Mouse (Mus musculus): ENCODE data around the gene Ulk4.

Gene Ulk4

DNA sequence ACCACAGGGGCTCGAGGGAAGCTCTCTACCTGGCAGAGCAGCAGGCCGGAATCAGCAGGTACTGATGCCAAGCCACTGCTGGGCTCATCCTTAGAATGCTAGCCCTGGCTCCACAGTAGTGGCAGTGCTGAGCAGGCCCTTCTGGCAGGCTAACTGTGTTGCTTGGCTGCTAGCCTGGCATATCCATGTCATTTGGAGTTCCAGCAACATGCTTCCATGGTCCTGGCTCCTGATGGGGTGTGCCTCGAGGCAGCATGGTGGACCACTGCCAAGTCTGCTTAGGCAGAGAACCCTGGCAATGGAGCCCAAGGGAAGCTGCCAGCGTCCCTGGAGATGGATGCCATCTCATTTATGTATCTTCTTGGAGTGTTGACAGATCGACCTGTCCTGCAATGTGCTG lies 169.4 kb downstream of the Ulk4 start:
- no peak for DNase-seq (ENCODE audit: low spot score in 2 of 2)

DNA sequence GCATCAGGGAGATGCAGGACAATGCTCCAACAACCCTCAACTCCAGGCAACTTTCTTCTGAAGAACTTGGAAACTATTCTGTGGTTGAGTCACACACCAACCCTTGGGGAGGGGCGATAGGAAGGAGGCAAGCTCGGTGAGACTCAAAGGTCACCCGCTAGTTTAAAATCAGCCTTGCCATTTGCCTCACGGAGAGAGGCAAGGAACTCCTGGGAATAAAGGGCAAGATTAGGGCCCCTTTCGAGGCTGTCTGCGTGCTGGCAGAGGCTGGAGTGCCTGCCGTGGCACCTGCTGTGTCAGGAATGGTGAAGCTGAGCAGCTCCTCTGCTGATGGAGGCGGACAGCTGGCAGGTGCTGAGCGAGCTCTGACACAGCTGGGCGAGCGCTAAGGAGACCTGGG lies 169.9 kb downstream of the Ulk4 start:
- DNase-seq (ENCODE audit: low spot score in 2 of 2) = no peak

DNA sequence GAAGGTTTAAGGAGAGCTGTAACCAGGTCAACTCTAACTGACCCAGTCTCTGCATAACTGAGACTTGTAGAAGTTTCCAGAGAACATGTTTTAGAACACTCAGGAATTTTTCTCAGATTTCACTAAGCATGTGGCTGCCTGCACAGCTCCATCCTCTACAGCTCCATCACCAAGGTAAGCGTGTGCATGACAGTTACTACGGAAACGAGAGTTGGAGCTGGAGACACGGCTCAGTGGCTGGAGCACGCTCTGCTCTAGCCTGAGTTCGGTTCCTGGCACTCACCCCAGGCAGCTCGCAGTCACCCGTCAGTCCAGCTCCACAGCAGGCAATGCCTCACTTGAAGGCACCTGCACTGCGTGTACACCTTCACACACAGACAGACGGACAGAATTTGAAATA lies 175.5 kb downstream of the Ulk4 start:
- no peak for DNase-seq (ENCODE audit: low spot score in 2 of 2)

DNA sequence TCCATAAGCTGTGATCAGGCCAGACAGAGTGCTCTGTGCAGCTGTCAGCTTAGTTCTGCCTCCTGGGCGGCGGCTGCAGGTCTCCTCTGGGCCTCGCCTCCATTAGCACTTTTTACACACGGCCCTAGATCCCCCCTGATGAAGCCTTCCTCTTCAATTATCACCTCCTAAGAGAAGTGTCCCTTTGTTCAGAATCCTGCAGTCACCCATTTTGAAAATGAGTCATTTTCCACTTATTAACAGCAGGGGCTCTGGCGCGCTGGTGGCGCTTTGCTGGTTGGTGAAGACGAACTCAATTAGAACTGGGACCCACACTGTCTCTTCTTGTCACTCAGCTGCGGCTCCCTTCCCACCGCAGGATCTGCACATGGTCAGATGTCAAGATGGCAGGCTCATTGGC lies 177.5 kb downstream of the Ulk4 start:
- no peak for DNase-seq (ENCODE audit: low spot score in 2 of 2)

DNA sequence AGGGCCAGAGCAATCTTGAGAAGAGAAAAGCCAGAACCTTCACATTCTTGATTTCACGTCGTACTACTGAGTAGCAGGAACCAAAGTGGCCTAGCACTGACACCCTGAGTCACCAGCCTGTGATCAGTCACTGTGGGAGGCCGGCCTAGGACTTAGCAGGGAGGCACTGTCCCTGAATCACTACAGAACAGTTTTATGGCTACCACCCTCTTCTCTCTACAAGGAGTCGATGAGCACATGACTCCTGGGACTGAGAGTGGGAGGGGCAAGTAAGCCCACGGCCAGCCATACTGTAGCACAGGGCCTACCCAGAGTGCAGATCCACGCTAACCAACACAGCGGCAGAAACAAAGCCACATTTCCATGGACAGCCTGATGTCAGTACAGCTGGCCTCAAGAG lies 183.2 kb downstream of the Ulk4 start:
- no peak for DNase-seq (ENCODE audit: low spot score in 2 of 2)

DNA sequence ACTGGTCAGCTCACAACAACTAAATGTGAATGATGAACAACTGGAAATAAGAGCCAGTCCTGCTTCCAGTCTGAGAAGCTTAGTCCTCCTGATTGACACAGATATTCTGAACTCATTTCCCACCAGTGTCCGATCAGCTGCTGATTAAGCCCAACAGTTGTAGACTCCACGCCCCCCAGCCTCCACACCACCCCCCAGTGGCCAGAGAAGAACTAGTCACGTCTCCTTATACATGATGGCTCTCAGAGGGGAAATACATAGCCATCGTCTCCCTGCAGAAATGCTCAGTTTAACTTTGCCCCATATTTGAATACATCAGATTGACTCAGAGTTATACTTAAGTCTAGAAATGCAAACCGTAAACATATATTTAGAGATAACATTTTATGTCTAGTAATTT lies 184.4 kb downstream of the Ulk4 start:
- no peak for DNase-seq (ENCODE audit: low spot score in 2 of 2)

DNA sequence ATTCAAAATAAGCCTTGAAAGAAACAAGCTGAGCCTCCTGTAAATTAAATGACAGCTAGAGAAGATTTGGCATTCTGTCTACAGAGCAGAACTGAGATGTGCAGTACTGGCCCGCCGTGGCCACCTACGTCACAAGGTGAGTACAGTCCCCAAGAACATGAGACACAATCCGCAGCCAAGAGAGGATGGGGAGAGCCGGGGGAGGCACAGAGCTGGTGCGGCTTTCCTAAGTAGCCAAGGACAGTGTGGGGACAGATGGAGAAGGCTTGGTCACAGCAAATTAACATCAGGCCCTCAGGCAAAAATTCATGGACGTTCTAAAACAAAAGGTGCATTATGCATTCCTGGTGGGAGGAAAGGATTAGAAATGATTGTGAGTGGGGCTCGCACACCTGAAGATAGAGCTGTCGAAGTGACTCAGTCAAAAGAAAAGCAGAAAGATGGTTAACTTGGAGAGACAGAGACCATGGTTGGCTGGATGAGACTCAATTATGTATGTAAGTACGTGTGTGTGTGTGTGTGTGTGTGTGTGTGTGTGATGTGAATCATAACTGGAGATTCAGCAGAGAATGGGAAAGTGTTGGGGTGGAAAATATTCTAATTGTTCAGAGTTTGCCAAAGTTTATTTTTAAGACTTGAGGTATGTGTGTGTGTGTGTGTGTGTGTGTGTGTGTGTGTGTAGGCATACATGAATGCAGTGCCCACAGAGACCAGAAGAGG lies 185.8 kb downstream of the Ulk4 start:
- no peak for DNase-seq (ENCODE audit: low spot score in 2 of 2)

DNA sequence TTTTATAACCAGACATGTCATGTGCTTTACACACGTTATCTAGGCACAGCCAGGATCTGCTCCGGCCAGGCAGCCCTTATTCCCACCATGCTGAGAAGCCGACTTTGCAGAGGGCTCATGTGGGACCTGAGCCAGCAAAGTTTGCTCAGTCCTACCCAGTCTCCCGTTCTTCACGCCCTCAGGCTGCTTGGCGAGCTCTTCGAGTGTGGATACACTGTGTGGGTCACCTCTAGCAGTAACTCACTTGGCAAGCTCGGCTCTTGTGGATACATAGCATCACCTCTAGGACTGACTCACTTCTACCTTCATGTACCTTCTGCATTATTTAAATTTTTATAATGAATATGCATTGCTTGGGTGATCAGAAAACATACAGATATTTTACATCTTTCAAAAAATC lies 189.3 kb downstream of the Ulk4 start:
- DNase-seq (ENCODE audit: low spot score in 2 of 2) = no peak

DNA sequence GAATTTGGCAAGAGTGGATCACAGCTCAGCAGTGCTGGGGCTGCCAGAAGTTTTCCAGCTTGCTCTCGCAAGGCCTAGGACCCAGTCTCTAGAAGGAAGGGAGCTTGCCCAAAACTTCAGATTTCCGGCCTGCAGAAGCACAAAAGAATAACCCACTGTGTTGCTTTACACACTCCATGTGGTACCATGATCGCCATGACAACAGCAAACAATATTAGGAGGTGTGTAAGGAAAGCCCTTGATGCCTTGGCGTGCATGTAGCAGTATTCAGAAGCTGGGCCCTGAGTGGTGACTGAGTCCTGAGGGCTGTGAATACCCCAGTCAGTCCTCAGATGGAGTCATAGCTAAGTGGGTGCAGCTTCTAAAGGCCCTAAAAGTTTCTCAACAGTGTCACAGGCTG lies 192.8 kb downstream of the Ulk4 start:
- DNase-seq (ENCODE audit: low spot score in 2 of 2) = no peak

DNA sequence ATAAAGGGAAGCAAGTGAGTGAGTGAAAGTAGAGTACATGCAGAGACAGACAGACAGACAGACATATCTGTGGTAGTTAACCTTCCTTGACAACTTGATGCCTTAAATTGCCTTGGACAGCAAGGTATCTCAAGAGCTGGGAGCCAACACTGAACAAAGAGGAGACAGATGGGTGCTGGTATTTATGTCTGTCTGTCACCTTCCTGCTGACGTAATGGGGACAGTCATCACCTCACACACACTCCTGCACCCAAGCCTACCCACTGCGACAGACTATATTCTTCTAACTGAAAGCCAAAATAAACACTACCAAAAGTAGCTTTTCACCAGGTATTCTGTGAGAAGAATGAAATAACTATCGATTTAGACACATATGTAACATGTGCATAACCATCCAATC lies 196.2 kb downstream of the Ulk4 start:
- no peak for DNase-seq (ENCODE audit: low spot score in 2 of 2)

DNA sequence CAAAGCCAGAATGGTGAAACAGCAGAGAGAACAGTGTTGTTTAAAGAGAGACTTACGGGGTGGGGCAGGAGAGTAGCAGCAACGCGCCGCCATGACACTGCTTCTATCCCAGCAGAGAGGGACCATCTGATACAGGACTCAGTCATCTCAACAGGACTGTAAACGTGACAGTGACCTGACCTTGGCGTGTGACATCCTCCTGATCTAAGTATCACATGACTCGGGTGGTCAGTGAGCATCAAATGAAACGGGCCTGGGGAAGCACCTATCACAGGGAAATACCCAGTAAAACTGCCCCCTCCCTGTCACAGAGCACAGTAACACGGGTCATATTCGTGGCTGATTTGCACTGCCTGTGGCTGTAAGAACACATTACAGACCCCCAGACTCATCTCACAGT lies 196.6 kb downstream of the Ulk4 start:
- DNase-seq (ENCODE audit: low spot score in 2 of 2) = peak; percentile 3 to 23

DNA sequence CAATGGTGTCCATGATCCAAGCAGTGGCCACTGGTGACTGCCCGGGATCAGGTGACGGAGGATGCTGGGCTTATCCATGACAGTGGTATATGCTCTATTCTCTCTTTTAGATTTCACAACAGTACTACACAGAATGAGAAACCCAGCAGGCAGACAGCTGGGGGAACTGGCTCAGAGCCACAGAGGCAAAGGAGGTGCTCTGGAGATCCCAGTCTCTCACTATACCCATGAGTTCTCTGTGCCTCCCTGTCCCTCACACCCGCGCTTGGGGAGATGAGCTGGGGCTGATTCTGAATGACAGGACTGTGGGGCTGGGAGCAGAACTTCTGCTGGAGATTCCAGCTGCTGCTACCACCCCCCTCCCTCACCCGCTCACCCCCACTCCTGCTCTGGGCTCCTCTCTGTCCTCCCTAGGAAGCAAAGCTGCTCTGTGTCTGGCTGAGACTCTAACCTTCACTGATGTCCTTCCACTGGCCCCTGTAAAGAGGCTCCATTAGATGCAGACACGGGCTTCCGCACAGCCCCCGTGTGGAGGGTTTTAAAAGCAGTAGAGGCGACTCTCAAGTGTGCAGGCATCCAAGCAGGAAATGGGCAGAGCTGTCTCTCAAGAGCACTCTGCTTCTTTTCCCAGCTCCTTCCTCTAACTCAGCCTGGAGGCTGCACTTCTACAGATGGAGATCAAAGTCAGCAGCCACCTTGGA lies 197.5 kb downstream of the Ulk4 start:
- no peak for DNase-seq (ENCODE audit: low spot score in 2 of 2)

DNA sequence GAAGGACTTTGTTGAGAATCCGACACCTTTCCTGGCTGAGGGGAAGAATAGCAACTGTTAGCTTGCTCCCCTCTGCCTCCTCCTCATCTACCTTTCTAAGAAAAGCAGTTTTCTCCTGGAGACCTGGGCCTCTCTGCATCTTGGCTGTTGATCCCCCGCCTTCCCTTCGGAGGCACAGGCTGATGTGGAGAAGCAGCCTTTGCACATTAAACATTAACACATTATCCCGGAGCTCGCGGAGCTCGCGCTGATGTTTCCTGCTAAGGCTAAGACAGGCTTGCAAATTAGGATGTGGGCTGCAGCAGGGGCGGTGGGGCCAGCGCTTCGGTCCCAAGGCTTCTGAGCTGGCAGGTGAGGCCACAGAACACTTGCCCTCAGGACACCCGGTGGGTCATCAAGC lies 200.7 kb downstream of the Ulk4 start:
- DNase-seq (ENCODE audit: low spot score in 2 of 2) = no peak

DNA sequence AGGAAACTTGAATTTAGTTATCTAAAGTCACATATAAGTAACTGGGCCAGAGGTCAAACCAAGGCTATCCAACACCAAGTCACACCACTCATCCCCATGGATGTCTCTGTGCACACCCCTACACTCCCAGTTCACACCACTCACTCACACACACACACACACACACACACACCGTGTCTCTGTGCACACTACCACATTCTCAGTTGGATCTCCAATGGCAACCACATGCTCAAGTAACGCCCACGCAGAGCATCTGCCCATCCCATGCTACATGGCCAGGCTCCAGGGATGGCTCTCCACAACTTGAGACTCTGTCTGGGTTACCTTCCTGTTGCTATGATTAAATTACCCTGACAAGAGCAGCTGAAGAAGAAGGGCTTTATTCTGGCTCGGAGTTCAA lies 201.8 kb downstream of the Ulk4 start:
- no peak for DNase-seq (ENCODE audit: low spot score in 2 of 2)

DNA sequence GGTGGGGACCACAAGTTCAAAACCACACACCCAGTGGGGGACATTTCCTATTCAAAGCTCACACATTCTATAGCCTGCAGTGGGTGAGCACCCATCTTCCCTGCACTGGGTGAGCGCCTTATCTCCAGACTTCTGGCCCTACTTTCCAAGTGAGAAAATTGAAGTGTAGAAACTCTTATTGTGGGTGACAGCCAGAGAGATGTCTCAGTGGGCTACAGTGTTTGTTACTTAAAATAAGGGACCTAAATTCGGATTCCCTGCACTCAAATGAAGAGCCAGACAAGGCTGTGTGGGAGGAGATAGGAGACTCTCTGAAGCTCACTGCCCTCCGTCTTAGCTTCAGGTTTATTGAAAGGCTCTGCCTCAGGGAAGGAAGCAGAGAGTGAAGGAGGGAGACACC lies 202.3 kb downstream of the Ulk4 start:
- DNase-seq (ENCODE audit: low spot score in 2 of 2) = no peak

DNA sequence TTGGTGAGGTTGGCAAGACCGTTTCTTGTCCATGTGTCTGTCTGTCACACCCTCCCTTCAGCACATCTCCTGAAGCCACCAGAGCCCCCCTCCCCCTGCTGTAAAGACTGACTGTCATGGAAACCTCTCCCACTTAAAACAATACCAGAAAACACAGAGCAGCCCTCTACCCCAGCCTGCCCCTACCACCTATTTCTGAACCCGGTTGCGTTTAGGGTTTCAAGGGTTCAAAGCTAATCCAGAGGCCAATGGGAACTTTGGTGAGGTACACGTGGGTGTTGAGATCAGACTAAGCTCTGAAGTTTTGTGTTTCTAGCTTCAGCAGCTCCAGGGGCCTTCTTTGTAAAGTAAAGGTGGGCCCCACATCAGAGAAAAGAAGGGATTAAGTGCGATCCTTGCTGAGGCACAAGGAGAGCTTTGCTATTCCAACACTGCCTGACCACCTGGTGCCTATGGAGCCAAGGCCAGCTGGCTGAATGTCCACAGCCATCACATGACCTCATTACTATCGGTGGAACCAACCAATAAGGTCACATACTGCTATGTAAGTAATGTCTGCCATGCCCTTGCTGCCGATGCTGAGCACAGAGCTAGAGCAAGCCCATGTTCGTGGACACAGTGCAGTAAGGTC lies 204.8 kb downstream of the Ulk4 start:
- no peak for DNase-seq (ENCODE audit: low spot score in 2 of 2)

DNA sequence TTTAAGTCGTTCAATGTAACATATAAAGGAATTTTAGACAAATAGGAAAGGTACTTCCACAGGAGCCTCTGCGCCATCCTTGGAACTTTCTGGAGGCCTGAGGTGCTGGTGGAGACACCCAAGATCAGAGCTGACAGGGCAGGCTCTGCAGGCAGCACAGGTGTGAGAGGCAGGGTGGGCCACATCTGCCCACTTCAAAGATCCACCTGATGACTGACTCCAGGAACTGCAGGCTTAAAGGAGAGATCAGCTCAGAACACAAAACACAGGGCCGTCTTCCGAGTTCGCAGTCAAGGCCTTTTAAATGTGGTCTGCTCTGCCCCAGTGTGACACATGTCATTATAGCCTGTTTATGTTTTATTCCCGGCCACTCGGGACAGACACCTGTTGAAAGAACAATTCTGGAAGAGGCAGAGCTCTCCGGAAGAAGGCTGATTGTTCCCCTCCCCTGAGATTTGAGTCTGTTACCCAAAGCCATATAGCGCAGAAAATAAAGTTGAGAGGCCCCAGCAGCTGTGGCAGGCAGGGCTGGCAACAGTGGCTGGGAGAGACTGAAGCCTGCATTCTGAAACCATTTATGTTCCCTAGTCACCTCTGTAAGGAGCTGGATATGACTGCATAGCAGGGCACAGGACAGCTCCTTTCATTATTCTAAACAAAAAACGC lies 205.4 kb downstream of the Ulk4 start:
- no peak for DNase-seq (ENCODE audit: low spot score in 2 of 2)

DNA sequence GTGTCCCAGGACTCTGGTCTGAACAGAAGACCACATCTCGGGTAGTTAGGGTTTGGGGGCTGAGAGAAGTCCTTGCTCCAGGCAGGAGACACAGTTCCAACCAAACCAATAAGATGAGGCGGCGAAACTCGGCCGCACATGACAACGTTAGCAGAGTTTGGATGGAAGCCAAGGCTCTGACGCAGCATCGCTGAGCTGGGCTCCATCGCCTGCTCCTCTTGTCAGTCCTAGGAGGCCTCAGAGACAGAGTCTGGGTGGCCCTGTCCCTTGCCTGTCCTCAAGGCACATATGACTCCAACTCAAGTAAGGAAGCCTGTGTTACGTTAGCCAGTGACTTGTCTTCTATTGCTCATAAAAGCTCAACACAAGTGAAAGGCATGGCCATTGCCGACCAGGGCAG lies 205.9 kb downstream of the Ulk4 start:
- DNase-seq (ENCODE audit: low spot score in 2 of 2) = no peak

DNA sequence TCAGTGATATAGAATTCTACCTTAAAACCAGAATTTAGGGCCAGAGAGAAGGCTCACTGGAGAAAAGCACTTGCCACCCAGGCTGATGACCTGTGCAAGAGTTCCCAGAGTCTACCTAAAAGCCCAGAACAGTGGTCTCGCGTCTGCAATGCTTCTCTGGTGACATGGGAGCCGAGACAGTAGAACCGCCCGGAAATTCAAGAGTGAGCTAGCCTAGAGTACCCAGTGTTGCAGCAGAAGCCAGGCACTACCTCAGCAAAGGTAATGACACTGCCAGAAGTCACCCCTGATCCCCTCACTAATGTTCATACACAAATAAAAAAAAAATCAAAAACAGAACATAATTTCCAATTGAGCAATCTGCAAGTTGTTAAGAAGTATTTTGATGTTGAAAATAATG lies 208.9 kb downstream of the Ulk4 start:
- DNase-seq (ENCODE audit: low spot score in 2 of 2) = no peak

DNA sequence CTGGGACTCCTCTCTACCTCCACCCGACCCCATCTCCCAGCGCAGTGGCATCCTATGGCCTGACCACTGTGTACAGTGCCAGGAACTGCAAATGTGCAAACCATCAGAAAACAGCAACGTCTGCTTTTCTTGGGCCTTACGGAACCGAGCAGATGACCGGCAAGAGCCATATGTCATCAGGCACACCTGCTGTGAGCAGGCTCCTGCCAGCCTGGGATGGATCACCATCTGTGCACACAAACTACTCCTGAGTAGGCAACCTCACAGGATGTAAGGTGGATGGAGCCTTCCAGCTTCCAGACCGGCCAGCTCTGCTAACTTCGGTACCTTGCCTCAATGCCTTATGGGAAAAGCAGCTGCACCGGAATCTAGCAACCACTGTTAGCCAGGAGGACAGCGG lies 210.0 kb downstream of the Ulk4 start:
- DNase-seq (ENCODE audit: low spot score in 2 of 2) = no peak

DNA sequence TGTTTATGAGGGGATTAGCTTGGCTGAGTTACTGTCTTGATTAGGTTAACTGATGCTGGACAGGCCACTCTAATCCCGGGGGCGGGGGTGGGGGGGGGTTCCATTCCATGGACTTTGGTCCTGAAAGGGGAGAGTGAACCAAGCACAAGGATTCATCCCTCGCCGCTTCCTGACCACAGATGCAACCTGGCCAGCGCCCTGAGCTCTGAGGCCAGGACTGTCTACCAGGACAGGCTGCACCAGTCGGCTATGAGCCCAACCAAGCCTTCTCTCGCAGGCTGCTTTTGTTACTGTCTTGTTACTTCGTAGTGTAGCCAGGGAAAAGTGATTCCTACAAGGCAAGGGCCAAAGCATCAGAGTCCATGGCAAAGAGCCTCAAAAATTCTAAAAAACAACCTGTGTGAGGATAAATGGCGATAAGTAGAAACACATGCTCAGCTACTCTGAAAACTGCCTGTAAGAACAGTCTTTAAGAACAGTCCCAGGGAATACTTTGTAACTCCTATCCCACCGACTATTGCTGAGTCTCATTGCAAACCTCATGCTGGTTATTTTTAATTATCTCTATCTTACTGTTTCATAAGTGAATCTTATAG lies 211.5 kb downstream of the Ulk4 start:
- DNase-seq (ENCODE audit: low spot score in 2 of 2) = no peak

DNA sequence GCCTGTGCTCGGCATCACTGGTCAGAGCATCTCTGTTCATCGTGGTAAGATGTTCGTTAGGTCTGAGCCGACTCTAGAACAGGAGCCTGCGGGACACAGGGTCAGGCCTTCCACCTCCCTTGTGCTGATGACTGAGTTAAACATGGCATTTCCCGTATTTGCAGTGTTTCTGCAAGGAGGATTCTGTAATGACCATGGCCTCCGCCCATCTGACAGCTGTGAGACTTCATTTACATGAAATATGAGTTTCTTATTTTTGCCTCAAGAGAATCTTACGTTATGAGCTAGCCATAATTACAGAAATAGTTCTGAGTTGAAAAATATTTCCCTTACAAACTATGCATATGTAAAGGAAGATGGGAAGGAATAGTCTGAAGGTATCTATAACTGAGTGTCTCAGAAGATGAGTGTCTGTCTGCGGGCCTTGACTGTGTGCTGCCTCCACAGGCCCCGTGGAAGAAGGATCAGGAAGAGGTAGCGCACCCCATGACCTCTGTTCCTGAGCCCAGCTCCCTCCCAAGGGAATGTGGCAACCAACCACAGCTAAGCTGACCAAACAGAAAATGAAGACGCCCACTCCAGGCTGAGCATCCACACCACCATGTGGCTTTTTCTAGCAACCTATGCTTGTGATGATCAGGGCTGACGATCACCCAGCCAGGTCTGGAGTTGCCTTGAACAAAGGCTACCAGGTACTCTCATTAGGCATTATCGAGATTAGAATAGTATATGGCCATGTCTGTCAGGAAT lies 212.2 kb downstream of the Ulk4 start:
- no peak for DNase-seq (ENCODE audit: low spot score in 2 of 2)

Measured in natural killer cell, adult 2 months (primary cell).